Mouse (Mus musculus) midbrain, embryonic 12.5 days (tissue): ENCODE results near the gene Rbms3. TPM values are rescaled to one million over a fixed set of nuclear protein-coding genes. Genes with fewer than 3 reads are reported as not detected.

ENCODE experiments used
- ATAC-seq: fragments of 200-750 bp; cut with Nextera tagmentation; 2 replicates; pipeline ENCODE4 v1.8.0; 2017; ENCODE audit warnings: low read depth, moderate TSS enrichment, moderate library complexity; ENCODE audit not compliant: low FRiP score
- H3K27ac ChIP-seq: fragments of 300-500 bp; sonication (generic); replicated peaks from 2 replicates; pipeline ENCODE4 v1.5.1; 2016; ENCODE audit warnings: mild to moderate bottlenecking
- H3K27me3 ChIP-seq: fragments of 300-500 bp; sonication (generic); 2 replicates; pipeline ENCODE4 v1.6.1; 2016; ENCODE audit warnings: mild to moderate bottlenecking
- H3K36me3 ChIP-seq: fragments of 300-500 bp; sonication (generic); 2 replicates; pipeline ENCODE4 v1.6.1; 2016
- H3K4me1 ChIP-seq: fragments of 300-500 bp; sonication (generic); 2 replicates; pipeline ENCODE4 v1.6.1; 2016
- H3K4me2 ChIP-seq: fragments of 300-500 bp; sonication (generic); replicated peaks from 2 replicates; pipeline ENCODE4 v1.6.1; 2016; ENCODE audit warnings: mild to moderate bottlenecking, moderate library complexity
- H3K4me3 ChIP-seq: fragments of 300-500 bp; sonication (generic); 2 replicates; pipeline ENCODE4 v1.5.1; 2016; ENCODE audit warnings: mild to moderate bottlenecking
- H3K9ac ChIP-seq: fragments of 300-500 bp; sonication (generic); replicated peaks from 2 replicates; pipeline ENCODE4 v1.6.1; 2016; ENCODE audit warnings: mild to moderate bottlenecking, moderate library complexity
- H3K9me3 ChIP-seq: fragments of 300-500 bp; sonication (generic); 2 replicates; pipeline ENCODE4 v1.6.1; 2016; ENCODE audit warnings: mild to moderate bottlenecking
- WGBS: fragments of 180-500 bp; shearing (Covaris S2); methylation state at CpG from one replicate; pipeline ENCODE4 v1.1.7; 2016; 5-methylcytosine and 5-hydroxymethylcytosine counted together
- polyA plus RNA-seq: library from polyadenylated mRNA; unstranded; fragments of >200 nt; fragmentation: Nextera tagmentation; extraction: Ambion mirVana; gene quantifications from 2 replicates; pipeline ENCODE4 v1.2.1, GENCODE M21; 2016

Gene Rbms3
- polyA plus RNA-seq, 1 experiment from 2014 or later: 25.8 TPM

DNA sequence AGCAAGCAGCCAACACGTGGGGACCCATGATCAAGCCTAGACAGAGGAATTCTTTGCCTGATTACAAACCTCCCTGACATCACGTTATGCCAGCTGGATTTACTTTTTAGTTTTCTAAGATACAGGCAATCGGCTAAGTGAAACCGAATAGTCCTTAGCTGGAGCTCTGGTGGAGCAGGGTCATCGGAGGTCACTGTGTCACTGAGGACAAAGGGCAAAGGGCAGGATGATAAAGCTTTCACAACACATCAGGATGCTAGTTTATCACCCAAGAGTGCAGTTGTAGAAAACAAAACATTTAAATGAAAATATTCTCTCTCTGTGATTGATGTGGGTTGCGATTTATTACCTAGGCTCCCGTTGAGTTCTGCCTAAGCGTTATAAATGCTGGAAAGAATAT lies 233.1 kb downstream of the Rbms3 start:
- Histone ChIP-seq H3K27me3 (no peaks in the 10 kb centered on the region), H3K27ac (no peak overlapping the region), H3K4me2 (no peak overlapping the region), H3K9me3 (no peaks in the 10 kb centered on the region), H3K36me3 (no peaks in the 10 kb centered on the region), H3K9ac (no peak overlapping the region), H3K4me3 (no peak overlapping the region), H3K4me1 (no peaks in the 10 kb centered on the region)
- ATAC-seq: no peak
- WGBS: 77% methylated on average over 8 of the region's 8 CpGs

DNA sequence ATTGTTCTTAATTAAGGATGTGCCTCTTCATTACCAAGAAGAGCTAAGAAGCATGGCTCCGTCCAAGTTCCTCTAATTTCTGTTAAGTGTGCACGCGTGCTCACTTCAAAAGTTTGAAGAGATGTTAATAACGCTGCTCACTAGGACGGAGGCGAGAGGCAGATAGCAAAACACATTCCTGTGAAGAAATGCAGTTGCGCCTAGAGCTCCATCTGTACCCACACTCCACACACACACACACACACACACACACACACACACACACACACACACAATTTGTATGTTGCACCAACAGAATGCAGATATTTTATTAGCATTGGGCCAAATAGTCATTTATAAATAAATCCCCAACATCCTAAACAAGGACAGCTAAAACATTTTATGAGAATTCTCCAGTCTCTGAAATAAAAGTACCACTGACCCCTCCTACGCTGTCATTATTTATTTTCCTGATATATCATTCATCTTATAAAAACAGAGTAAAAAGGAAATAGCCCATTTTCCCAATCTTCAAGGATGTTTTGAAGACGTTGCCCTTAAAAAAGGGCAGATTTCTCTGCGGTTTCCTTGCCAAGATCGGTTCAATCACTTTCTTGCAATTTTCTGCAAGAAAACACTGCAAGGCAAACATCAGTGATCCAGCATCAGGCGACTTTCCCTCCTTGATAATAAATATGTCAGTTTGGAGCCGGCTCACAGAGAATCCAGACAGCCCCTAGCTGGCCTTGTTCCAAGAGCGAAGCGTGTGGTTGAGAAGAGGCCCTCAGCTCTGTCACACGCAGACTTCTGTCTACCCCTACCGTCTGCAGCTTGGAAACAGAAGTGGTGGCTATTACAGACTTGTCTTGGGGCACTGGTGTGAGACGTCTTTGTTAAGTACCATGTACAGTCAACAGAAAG lies 235.8 kb downstream of the Rbms3 start:
- ATAC-seq: no peak
- Histone ChIP-seq H3K9me3 (no peaks in the 10 kb centered on the region), H3K4me2 (no peak overlapping the region), H3K27ac (no peak overlapping the region), H3K9ac (no peak overlapping the region), H3K4me3 (no peak overlapping the region), H3K4me1 (no peaks in the 10 kb centered on the region), H3K27me3 (no peaks in the 10 kb centered on the region), H3K36me3 (no peaks in the 10 kb centered on the region)
- 85% methylated on average over 18 of the region's 18 CpGs for WGBS

DNA sequence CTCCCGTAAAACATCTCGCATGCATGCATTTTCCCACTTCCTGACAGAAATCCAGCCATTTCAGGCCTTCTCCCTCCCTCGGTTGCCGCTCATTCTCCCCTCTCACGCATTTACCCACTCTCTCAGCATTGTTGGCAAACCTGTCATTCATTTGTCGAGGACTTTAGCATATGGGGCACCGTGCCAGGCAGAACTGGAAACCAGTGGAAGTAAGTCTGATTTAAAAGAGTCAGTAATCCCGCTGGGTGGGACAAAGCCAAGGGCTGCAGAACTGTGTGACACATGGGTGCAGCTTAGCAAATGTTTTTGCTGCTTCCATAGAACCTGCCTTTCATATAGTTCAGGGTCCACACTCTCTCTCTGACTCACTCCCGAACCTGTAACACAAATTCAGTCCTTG lies 241.7 kb downstream of the Rbms3 start:
- Histone ChIP-seq H3K27me3 (no peaks in the 10 kb centered on the region), H3K27ac (no peak overlapping the region), H3K36me3 (no peaks in the 10 kb centered on the region), H3K9ac (no peak overlapping the region), H3K4me2 (no peak overlapping the region), H3K9me3 (no peaks in the 10 kb centered on the region), H3K4me3 (no peak overlapping the region), H3K4me1 (no peaks in the 10 kb centered on the region)
- 89% methylated on average over 9 of the region's 9 CpGs for whole genome bisulfite sequencing
- no peak for ATAC-seq

DNA sequence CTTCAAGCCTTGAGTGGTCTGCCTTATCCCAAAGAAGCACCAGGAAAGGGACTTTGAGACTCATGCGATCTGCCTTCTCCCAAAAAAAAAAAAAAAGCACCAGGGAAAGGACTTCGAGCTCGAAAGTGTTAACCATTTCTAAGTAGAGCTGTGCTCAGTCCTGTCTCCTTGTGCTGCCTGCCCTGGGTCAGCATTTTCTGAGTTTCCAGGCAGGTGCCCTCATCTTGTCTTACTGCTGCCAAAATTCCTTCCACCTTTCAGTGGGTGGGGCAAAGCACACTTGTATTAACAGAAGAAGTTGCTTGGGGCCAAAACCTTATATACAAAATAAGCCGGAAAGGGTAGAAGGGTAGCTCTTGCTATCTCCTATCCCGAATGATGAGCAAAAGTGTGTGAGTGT lies 248.8 kb downstream of the Rbms3 start:
- Histone ChIP-seq H3K4me1 (peaks cover 14% of the 10 kb centered on the region; the same call in 1 of the 2 replicates), H3K9me3 (no peaks in the 10 kb centered on the region), H3K4me3 (no peak overlapping the region), H3K36me3 (no peaks in the 10 kb centered on the region), H3K9ac (no peak overlapping the region), H3K27ac (no peak overlapping the region), H3K4me2 (no peak overlapping the region), H3K27me3 (peaks cover 22% of the 10 kb centered on the region)
- no peak for ATAC-seq
- WGBS: 74% methylated on average over 5 of the region's 5 CpGs

DNA sequence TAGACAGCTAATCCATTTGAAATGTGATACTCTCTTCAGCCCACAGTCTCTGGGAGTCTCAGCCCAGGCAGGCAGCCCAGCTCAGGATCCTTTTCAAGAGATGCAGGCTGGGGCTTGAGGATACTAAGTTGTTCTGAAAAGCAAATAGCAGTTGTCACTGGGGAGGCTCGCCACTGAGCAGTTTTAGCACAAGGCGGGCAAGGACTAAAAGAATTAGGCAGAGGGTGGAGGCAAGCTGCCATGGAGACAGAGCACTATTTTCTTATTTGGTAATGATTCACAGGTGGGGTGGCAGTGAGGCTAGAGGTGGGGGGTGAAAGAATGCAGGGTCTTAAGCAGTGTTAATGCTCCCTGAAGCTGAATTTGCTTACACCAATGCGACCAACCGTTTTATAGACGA lies 249.6 kb downstream of the Rbms3 start:
- Histone ChIP-seq H3K36me3 (no peaks in the 10 kb centered on the region), H3K4me3 (no peak overlapping the region), H3K4me2 (no peak overlapping the region), H3K27ac (no peak overlapping the region), H3K9me3 (no peaks in the 10 kb centered on the region), H3K4me1 (peaks cover 14% of the 10 kb centered on the region; the same call in 1 of the 2 replicates), H3K27me3 (peaks cover 27% of the 10 kb centered on the region), H3K9ac (no peak overlapping the region)
- peak; percentile 71 for ATAC-seq
- 11% methylated on average over 5 of the region's 5 CpGs for WGBS

DNA sequence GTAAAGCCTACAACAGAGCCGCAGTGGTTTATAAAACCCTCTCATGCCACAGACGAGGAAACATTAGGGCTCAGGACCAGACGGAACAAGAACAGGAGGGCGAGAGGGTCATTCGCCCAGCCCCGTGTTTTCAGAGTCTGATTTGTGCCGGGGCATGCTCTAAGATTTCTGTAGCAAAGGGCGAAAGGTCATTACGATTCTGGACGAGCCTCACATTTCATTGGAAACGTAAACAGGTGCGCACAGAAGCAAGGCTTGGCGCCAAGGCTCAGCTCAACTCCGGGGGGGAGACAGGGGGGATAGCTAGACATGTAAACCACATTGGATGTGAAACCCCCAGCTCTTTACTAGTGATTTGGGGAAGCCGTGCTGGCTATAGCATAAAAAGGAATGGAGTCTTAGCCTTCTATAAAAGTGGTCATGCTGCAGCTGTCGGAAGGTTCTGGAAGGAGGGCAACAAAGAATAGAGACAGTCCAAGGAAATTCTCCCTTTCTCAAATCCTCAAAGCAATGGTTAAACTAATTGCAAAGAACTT lies 250.2 kb downstream of the Rbms3 start:
- WGBS: 40% methylated on average over 16 of the region's 16 CpGs
- no peak overlapping the region for H3K9ac ChIP-seq
- H3K4me1 ChIP-seq: peaks cover 14% of the 10 kb centered on the region; the same call in 1 of the 2 replicates
- no peak for ATAC-seq
- H3K27ac ChIP-seq: no peak overlapping the region
- H3K4me2 ChIP-seq: no peak overlapping the region
- H3K4me3 ChIP-seq: no peak overlapping the region
- H3K9me3 ChIP-seq: no peaks in the 10 kb centered on the region
- H3K27me3 ChIP-seq: peaks cover 27% of the 10 kb centered on the region
- no peaks in the 10 kb centered on the region for H3K36me3 ChIP-seq

DNA sequence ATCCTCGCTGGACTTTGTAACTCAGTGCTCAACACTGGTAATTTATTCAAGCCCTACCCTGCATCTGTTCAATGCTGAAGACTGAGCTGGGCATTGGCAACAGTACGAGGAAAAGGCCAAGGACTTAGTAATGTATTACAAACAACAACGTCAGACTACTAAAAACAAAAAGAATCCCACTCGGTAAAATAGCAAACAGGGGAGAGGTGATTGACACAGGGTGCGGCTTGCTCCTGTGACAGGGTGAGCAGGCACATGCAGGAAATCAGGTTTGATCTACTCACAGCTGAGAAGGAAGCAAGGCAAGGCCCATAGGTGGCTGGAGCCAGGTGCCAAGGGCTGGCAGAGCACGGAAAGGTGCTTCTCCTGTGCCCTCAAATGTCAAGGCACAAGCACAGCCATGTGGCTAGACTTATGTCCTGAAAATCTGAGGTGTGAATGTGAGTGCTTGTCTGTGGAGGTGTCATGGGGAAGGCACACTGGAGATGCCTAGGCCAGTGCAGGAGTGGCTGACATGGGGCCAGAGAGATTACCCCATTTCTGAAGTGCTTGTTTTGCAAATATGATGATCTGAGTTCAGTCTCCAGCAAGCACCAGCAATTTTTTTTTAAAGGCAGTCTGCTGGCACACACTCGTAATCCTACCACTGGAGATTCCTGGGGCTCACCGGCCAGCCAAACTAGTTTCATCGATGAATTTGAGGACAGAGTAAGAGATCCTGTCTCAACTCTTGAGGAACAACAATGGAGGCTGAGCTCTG lies 251.4 kb downstream of the Rbms3 start:
- no peak overlapping the region for H3K9ac ChIP-seq
- ATAC-seq: no peak

DNA sequence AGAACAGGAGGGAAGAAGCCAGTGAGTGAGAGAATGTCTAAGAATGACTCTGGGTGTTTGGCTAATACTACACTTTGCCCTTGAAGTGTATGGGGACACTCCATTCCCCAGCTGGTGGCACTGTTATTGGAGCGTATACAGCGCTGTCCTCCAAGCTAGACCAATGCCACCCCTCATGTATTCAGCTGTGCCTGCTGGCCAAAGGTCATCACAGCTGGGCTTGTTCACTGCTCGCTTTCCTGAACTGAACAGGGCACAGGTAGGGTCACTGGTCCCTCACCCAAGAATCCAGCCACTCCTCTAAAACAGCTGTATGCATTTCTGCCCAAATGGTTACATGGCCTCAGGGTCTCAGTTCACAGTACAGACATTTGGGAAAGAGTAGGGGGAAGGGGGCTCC lies 253.9 kb downstream of the Rbms3 start:
- no peak overlapping the region for H3K27ac ChIP-seq
- 83% methylated on average over 3 of the region's 3 CpGs for WGBS

More for the DNA sequence above, 251.4 kb downstream of the Rbms3 start:
- H3K27ac ChIP-seq: no peak overlapping the region
- WGBS: 82% methylated on average over 9 of the region's 9 CpGs
- H3K4me1 ChIP-seq: peaks cover 14% of the 10 kb centered on the region; the same call in 1 of the 2 replicates
- H3K36me3 ChIP-seq: no peaks in the 10 kb centered on the region
- H3K4me3 ChIP-seq: no peak overlapping the region
- H3K27me3 ChIP-seq: peaks cover 27% of the 10 kb centered on the region
- no peaks in the 10 kb centered on the region for H3K9me3 ChIP-seq
- H3K4me2 ChIP-seq: no peak overlapping the region

DNA sequence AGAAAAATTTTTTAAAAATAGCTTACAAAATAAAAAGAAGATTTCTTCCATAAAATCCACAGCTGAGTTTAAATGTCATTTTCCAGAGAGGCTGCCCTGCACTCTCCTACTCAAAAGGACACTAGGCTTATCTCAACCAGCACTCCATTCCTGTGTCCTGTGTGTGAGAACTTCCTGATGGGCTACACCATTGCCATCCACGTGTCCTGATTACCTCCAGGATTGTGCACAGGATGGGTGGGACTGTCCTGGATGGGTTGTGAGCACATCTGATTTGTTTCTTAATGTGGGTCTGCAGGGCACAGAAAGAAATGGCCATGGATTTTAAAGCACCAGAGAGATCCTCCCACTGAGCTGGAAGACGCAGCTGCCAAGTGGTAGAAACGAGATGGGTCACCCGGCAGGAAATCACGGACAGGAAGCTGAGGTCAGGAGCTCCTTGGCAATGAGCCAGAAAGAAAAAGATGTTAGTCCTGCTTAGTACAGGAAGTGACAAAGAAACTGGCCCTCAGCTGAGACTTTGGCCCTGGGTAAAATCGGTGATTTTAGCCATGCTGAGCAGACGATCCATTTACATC lies 256.5 kb downstream of the Rbms3 start:
- WGBS: 61% methylated on average over 7 of the region's 7 CpGs
- no peaks in the 10 kb centered on the region for H3K36me3 ChIP-seq
- H3K27me3 ChIP-seq: peaks cover 12% of the 10 kb centered on the region; the same call in 1 of the 2 replicates
- H3K9me3 ChIP-seq: no peaks in the 10 kb centered on the region
- H3K4me3 ChIP-seq: no peak overlapping the region
- H3K9ac ChIP-seq: no peak overlapping the region
- H3K27ac ChIP-seq: no peak overlapping the region
- no peak overlapping the region for H3K4me2 ChIP-seq
- ATAC-seq: no peak
- no peaks in the 10 kb centered on the region for H3K4me1 ChIP-seq

More for the DNA sequence above, 253.9 kb downstream of the Rbms3 start:
- no peak overlapping the region for H3K9ac ChIP-seq
- no peaks in the 10 kb centered on the region for H3K36me3 ChIP-seq
- H3K9me3 ChIP-seq: no peaks in the 10 kb centered on the region
- 0 out of 2 replicates have a peak, but pooled peaks cover 14% of the 10 kb centered on the region for H3K27me3 ChIP-seq
- no peak overlapping the region for H3K4me2 ChIP-seq
- H3K4me3 ChIP-seq: no peak overlapping the region
- no peak for ATAC-seq
- peaks cover 14% of the 10 kb centered on the region; the same call in 1 of the 2 replicates for H3K4me1 ChIP-seq

DNA sequence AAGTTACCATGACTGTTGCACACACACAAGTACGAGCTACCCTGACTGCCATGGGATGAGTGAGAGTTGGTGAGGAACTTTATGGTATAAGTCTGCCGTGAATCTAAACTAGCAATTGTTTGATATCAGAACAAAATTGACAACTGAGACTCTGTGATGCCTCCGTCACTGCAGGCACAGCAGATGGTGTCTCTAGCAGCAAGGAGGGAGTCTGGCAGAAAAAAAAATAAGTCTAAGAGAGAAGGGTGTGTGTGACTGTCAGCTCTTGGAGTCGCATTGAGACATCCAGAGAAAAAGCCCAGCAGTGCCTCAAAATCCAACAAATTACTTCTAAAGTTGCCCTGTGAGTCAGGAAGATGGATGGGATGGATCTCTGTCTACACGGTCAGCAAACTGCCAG lies 257.7 kb downstream of the Rbms3 start:
- H3K4me2 ChIP-seq: no peak overlapping the region
- no peaks in the 10 kb centered on the region for H3K4me1 ChIP-seq
- no peak overlapping the region for H3K9ac ChIP-seq
- 89% methylated on average over 5 of the region's 5 CpGs for WGBS
- H3K9me3 ChIP-seq: no peaks in the 10 kb centered on the region
- no peak overlapping the region for H3K27ac ChIP-seq
- H3K27me3 ChIP-seq: peaks cover 10% of the 10 kb centered on the region; the same call in 1 of the 2 replicates
- no peak for ATAC-seq
- no peak overlapping the region for H3K4me3 ChIP-seq
- H3K36me3 ChIP-seq: no peaks in the 10 kb centered on the region

DNA sequence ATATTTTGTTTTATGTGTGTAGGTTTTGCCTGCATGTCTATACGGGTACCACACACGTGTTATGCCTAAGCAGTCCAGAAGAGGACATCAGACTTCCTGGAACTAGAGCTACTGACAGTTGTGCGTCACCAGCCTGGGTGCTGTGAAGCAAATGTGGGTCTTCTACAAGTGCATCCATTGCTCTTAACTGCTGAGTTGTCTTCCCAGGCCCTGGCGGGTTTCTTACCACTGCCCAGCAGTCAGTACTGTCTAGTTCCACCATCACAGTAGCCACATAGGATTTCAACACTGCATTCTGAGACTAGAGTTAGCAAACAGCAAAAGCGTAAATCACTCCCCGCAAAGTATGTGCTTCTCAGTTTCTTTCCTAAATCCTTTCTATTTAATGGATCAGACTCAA lies 259.6 kb downstream of the Rbms3 start:
- Histone ChIP-seq H3K36me3 (no peaks in the 10 kb centered on the region), H3K4me2 (no peak overlapping the region), H3K4me1 (no peaks in the 10 kb centered on the region), H3K9ac (no peak overlapping the region), H3K9me3 (no peaks in the 10 kb centered on the region), H3K27me3 (peaks cover 5% of the 10 kb centered on the region), H3K4me3 (no peak overlapping the region), H3K27ac (no peak overlapping the region)
- ATAC-seq: no peak
- 91% methylated on average over 6 of the region's 6 CpGs for WGBS
